Mouse (Mus musculus) spleen, postnatal 10 days (tissue): Measurements from ENCODE around the gene Slc22a8.

Experiments
- DNase-seq, 2 experiments: peaks; one replicate each; pipeline ENCODE4 v3.0.0; 2021 to 2022; ENCODE audit warnings: low spot score in 2 of 2

The Slc22a8 gene

GRCm38 (mm10) chr19:8590954-8591353 is at the start of gene Slc22a8:
TSS of gene Slc22a8 (plus strand) at chr19:8591254.
- DNase-seq = no peak

- DNase-seq = no peak
These were observed 32.2 kb upstream of the Slc22a8 start for GRCm38 (mm10) chr19:8558897-8559296.

- DNase-seq = no peak
These were observed 27.0 kb upstream of the Slc22a8 start for GRCm38 (mm10) chr19:8564021-8564420.

- DNase-seq = no peak
These were observed 26.6 kb upstream of the Slc22a8 start for GRCm38 (mm10) chr19:8564469-8564868.

- no peak for DNase-seq
These were observed 25.8 kb upstream of the Slc22a8 start for GRCm38 (mm10) chr19:8565262-8565661.

- DNase-seq = no peak
These were observed 25.1 kb upstream of the Slc22a8 start for GRCm38 (mm10) chr19:8565985-8566384.

GRCm38 (mm10) chr19:8567104-8567880 is 23.8 kb upstream of the Slc22a8 start:
- DNase-seq = peak in 1 of 2 experiments; percentile 41

GRCm38 (mm10) chr19:8569453-8569863 is 21.6 kb upstream of the Slc22a8 start:
- peak in 1 of 2 experiments; percentile 40 for DNase-seq

GRCm38 (mm10) chr19:8570341-8571040 is 20.6 kb upstream of the Slc22a8 start:
- DNase-seq = no peak

GRCm38 (mm10) chr19:8571746-8572145 is 19.3 kb upstream of the Slc22a8 start:
- no peak for DNase-seq

- no peak for DNase-seq
These were observed 18.6 kb upstream of the Slc22a8 start for GRCm38 (mm10) chr19:8572485-8572884.

- DNase-seq = no peak
These were observed 13.6 kb upstream of the Slc22a8 start for GRCm38 (mm10) chr19:8577432-8577831.

- DNase-seq = peak in 1 of 2 experiments; percentile 55
These were observed 12.6 kb upstream of the Slc22a8 start for GRCm38 (mm10) chr19:8578293-8578969.

- no peak for DNase-seq
These were observed 12.1 kb upstream of the Slc22a8 start for GRCm38 (mm10) chr19:8578970-8579342.

- DNase-seq = no peak
These were observed 5.8 kb upstream of the Slc22a8 start for GRCm38 (mm10) chr19:8585298-8585697.

GRCm38 (mm10) chr19:8585899-8586298 is 5.2 kb upstream of the Slc22a8 start:
- no peak for DNase-seq

GRCm38 (mm10) chr19:8586350-8586749 is 4.7 kb upstream of the Slc22a8 start:
- no peak for DNase-seq

GRCm38 (mm10) chr19:8587315-8587714 is 3.7 kb upstream of the Slc22a8 start:
- no peak for DNase-seq

- DNase-seq = peak in 1 of 2 experiments; percentile 21
These were observed 1.1 kb downstream of the Slc22a8 start for GRCm38 (mm10) chr19:8592155-8592554.

- DNase-seq = no peak
These were observed 1.9 kb downstream of the Slc22a8 start for GRCm38 (mm10) chr19:8592873-8593408.

- DNase-seq = no peak
These were observed 2.8 kb downstream of the Slc22a8 start for GRCm38 (mm10) chr19:8593833-8594232.

- DNase-seq = no peak
These were observed 3.5 kb downstream of the Slc22a8 start for GRCm38 (mm10) chr19:8594518-8594917.
